Mouse (Mus musculus): ENCODE data around the gene Hacd4. TPM values are rescaled to one million over a fixed set of nuclear protein-coding genes. Genes with fewer than 3 reads are reported as not detected.

Gene Hacd4
- polyA plus RNA-seq, 2 experiments from 2014 or later = 0.13 to 0.42 TPM

Other genes starting within 250 kb of the Hacd4 start
- gene Ifnb1, start 83.8 kb upstream of the Hacd4 start, polyA plus RNA-seq (2017; shearing (Covaris generic)) = not detected
- not detected for gene Ifna15, start 119.3 kb upstream of the Hacd4 start, polyA plus RNA-seq (2017; shearing (Covaris generic))
- not detected for gene Ifna14, start 132.9 kb upstream of the Hacd4 start, polyA plus RNA-seq (2017; shearing (Covaris generic))
- gene Ifna9, start 153.5 kb upstream of the Hacd4 start, polyA plus RNA-seq (2017; shearing (Covaris generic)) = not detected
- not detected for gene Ifna12, start 164.4 kb upstream of the Hacd4 start, polyA plus RNA-seq (2017; shearing (Covaris generic))
- not detected for gene C87499, start 195.5 kb upstream of the Hacd4 start, polyA plus RNA-seq (2017; shearing (Covaris generic))
- not detected for gene Ifna13, start 205.5 kb upstream of the Hacd4 start, polyA plus RNA-seq (2017; shearing (Covaris generic))
- gene Ifna16, start 238.0 kb upstream of the Hacd4 start, polyA plus RNA-seq (2017; shearing (Covaris generic)) = not detected
- not detected for gene Ifna2, start 245.0 kb upstream of the Hacd4 start, polyA plus RNA-seq (2017; shearing (Covaris generic))